Mouse (Mus musculus) megakaryocyte-erythroid progenitor cell, adult 5-6 weeks (primary cell): Measurements from ENCODE around the gene Prmt7. TPM values are rescaled to one million over a fixed set of nuclear protein-coding genes. Genes with fewer than 3 reads are reported as not detected.
"Not testable (repeated sequence)": the region's sequence is repeated elsewhere in the genome, so short reads cannot be mapped to it uniquely, and the experiment has no call there.

Source experiments
- ATAC-seq: replicated peaks from 2 replicates; pipeline ENCODE4 v1.8.0; 2016; ENCODE audit warnings: mild to moderate bottlenecking, inconsistent platforms; ENCODE audit not compliant: severe bottlenecking, poor library complexity, low FRiP score, low TSS enrichment
- total RNA-seq, 2 experiments: library from RNA; stranded (forward) in 1 of 2; stranded (reverse) in 1 of 2; fragments of 200-1000, 215-1000 nt in 1 of 2; fragments of >200 nt in 1 of 2; fragmentation: Nextera tagmentation in 1 of 2; gene quantifications; 2 replicates each; pipeline ENCODE4 v1.2.3; 2014 to 2017

Prmt7 gene
- total RNA-seq (2014; fragmentation: Nextera tagmentation) (30.3 and 47.7 TPM in 2 replicates), total RNA-seq (2017) (55.0 and 60.4 TPM in 2 replicates)

GRCm38 (mm10) chr8:106210821-106211345 lies at the start of gene Prmt7, which contains the start of gene Slc7a6os:
TSS of gene Prmt7 (plus strand) at chr8:106210936.
TSS of gene Slc7a6os (minus strand) at chr8:106210935.
- peak; percentile 97 for ATAC-seq

DNA sequence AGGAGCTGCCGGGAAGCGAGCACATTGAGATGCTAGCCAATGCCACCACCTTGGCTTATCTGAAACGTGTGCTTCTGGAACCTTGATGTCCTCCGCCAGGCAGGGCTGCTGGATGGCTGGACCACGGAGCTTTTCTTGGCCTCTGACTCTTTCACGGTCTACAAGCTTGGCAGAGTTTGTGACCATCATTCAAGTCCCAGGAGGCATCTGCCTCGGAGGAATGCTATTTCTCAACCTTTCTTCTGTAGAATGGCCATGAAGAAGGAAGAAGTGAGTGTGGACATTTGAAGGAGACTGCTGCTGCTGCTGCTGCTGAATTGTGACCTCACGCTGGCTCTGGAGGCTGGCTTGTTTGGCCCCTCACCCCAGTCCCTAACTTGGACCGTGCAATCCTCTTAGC lies 47.5 kb upstream of the Prmt7 start:
- ATAC-seq, result no peak

DNA sequence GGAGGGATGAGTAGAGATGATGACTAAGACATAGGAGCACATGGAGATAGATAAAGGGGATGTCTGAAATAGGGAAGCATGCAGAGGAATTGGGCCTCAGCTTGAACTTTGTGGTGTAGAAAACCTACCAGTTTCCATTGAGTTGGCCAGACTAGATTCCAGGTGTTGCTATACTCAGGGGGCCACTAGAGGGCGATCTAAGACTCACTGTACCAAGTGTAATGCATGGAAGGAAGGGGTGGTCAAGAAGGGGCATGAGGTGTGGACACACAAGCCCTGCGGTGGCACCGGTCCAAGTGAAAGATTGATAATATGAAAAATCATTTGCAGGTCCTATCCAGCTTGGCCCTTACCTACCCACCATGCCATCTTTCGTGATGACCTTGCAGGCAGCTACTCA lies 45.3 kb upstream of the Prmt7 start:
- 0 out of 2 replicates have a peak, but pooled peaks have one; percentile 42 for ATAC-seq

DNA sequence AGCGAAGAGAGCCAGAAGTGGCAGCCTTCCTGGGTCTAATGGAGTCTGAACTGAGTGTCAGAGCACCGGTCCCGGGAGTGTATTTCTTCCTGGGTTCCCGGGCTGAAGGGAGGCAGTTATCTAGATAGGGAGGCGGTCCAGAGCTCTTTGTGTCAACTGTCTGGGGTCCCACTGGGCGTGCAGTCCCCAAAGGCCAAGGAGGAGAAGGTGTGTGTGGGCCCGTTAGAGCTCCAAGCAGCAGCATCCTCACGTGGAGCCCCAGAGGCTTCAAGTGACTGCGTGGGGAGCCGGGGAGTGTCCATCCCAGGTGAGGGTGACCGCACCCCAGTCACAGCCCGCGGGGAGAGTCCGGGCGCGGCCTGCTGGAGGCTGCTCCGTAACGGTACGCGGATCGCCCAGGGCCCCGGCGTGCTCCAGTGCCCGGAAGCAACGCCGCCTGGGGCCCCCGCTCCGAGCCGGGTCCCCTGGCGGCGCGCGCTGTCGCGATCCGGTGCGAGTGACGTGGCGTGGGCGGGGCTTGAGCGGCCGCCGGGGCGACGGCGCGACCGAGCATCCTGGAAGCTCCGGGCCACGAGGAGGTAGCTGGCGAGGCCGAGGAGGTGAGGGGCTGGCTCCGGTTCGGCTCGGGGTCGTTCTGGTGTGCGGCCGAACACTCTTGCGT lies 42.2 kb upstream of the Prmt7 start, which contains the start of gene Slc7a6:
Gene Slc7a6, plus strand, starts transcription at position 502 of the 661 bp plus-strand sequence.
- ATAC-seq, result peak; percentile 68

DNA sequence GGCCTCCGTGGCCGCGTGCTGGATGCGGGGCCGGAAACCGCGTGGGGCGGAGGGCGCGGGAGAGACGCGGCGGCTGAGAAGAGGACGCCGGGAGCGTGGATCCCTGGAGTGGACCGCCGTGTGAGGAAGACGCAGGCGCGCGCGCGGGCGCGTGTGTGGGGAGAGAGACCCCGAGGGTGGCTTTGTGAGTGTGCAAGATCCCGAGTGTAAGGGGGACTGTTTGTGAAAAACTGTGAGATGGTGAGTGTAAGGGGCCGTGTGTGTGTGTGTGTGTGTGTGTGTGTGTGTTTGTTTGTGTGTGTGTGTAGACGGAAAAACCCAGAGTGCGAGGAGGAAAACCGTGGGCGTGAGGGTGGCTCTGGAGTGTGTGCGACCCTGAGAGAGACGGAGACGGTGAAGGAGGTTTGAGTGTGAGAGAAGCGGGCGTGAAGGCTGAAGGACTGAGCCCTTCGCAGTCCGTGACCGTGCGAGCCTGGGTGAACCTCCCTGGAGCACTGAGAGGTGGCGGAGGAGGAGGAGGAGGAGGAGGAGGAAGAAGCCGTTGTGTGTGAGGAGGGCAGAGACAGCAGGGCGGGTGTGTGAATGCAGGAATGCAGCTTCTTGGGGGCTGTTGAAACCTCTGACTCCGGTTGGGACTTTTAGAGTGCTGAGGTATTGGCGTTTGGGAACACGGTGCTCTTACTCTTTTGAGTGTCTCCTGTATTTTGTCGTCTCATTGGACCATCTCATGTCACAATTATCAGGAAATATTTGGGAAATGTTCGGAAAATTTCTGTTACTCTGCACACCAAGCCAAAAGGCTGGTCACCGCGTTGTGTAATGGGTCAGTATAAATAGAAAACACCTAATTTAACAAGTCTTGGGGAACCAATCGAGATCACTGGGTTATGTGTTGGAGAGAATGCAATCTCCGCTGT lies 41.5 kb upstream of the Prmt7 start:
- ATAC-seq, result peak; percentile 28; the same call in 1 of the 2 replicates

GRCm38 (mm10) chr8:106169934-106170480 lies 40.7 kb upstream of the Prmt7 start:
- ATAC-seq, result no peak

- no peak for ATAC-seq
Measured at GRCm38 (mm10) chr8:106173566-106173965, 37.2 kb upstream of the Prmt7 start.

GRCm38 (mm10) chr8:106176891-106177290 lies 33.8 kb upstream of the Prmt7 start:
- no peak for ATAC-seq

- ATAC-seq, result no peak
Measured at GRCm38 (mm10) chr8:106177594-106177993, 33.1 kb upstream of the Prmt7 start.

GRCm38 (mm10) chr8:106178428-106178827 lies 32.3 kb upstream of the Prmt7 start:
- no peak for ATAC-seq

- ATAC-seq, result no peak
Measured at GRCm38 (mm10) chr8:106185628-106186270, 25.0 kb upstream of the Prmt7 start.

GRCm38 (mm10) chr8:106186394-106186793 lies 24.3 kb upstream of the Prmt7 start:
- no peak for ATAC-seq

DNA sequence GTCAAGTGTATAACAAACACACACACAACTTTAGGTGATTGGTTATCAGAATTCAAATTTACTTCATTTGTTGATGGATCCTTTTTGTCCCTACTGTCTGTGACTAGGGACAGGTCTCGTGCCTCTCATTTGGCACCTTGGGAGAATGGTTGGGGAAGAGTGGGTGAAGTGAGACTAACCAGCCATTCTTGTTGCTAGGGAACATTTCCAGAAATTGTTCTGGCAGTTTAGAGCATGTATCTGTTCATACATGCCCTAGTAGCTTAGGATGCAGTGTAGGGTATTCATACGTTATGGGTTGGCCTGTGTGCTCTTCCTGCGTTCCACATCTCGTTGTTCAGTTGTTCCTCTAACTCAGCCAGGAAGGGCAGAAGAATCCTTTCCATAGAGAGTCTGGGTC lies 21.6 kb upstream of the Prmt7 start:
- no peak for ATAC-seq

- ATAC-seq, result peak; percentile 90
Measured at GRCm38 (mm10) chr8:106191639-106192038, 19.1 kb upstream of the Prmt7 start.

- 0 out of 2 replicates have a peak, but pooled peaks have one; percentile 26 for ATAC-seq
Measured at GRCm38 (mm10) chr8:106193162-106193561, 17.6 kb upstream of the Prmt7 start.

DNA sequence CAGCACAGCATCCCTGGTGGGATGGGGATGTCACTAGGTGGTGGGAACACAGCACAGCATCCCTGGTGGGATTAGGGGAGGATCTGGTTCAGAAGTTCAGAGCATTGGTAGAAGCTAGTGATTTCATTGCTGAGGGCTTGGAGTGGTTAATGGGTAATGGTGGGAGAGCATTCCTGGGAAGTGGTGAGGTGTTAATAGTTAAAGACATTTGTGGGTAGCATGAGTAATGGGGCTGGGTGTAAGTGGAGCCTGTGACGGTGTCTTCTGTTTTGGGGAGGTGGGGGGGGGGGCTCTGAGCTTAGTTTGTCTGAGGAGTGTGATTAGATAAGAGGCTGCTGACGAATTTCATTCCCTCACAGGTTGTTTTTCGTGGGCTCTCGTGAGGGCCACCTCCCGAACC lies 16.7 kb upstream of the Prmt7 start:
- no peak for ATAC-seq

DNA sequence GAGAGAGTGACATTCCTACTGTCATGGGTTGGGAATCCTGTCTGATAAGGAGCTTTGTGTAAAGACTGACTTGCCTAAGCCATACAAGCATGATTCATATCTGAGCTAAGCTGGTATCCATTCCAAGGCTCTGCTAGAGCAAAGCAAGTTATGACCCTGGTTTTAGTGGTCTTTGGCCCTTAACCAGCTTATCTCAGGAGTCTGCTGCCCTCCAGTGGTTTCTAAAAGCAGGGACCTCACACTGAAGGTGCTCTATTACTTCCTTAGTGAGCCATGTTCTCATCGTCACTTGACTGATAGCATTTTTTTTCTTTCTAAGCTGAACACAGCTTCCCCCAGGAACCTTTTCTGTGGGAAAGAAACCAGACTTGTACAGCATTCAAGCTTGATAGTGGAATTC lies 12.0 kb upstream of the Prmt7 start:
- peak; percentile 74 for ATAC-seq

GRCm38 (mm10) chr8:106199596-106199995 lies 11.1 kb upstream of the Prmt7 start:
- not testable (repeated sequence) for ATAC-seq

- ATAC-seq, result peak; percentile 26; the same call in 1 of the 2 replicates
Measured at GRCm38 (mm10) chr8:106210035-106210731, 553 bp upstream of the Prmt7 start.
